Mouse (Mus musculus) common myeloid progenitor, adult 5-6 weeks (primary cell): Measurements from ENCODE around the gene Magi2. TPM values are rescaled to one million over a fixed set of nuclear protein-coding genes. Genes with fewer than 3 reads are reported as not detected.
A peak's percentile ranks its signal among the peaks of the same experiment; 100 is the strongest.

Experiments
- ATAC-seq: replicated peaks from 2 replicates; pipeline ENCODE4 v1.8.0; 2016; ENCODE audit warnings: low read depth, mild to moderate bottlenecking, moderate TSS enrichment, inconsistent platforms; ENCODE audit not compliant: poor library complexity, severe bottlenecking
- total RNA-seq: library from RNA; stranded (forward); fragments of 200-1000, 187-1606 nt; gene quantifications from 2 replicates; pipeline ENCODE4 v1.2.3, GENCODE M21; 2017

Magi2 gene
- total RNA-seq, 1 experiment from 2014 or later: 1.2 TPM

- ATAC-seq: no peak
These were observed 490.5 kb downstream of the Magi2 start for GRCm38 (mm10) chr5:19717296-19717695.

- ATAC-seq: no peak
These were observed 499.4 kb downstream of the Magi2 start for GRCm38 (mm10) chr5:19726277-19726676.

DNA sequence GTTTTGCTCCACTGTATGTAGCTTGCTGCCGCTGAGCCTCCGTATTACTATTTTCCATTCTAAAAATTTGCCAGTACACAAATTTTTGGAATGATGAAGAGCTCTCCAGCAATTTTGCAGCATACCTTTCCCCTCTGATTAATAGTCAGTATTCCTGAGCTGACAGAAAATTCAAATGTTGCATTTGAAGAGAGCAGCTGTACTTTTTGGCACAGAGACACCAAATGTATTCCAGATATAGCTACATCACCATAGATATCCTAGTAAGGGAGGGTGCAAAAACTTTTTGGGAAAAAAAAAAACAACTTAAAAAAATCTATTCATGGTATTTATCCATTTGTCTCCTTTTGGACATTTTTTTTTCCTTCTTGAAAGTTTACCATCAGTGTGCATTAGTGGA, 518.5 kb downstream of the Magi2 start:
- no peak for ATAC-seq

GRCm38 (mm10) chr5:19745916-19746315, 519.1 kb downstream of the Magi2 start:
- ATAC-seq: no peak

GRCm38 (mm10) chr5:19746865-19747514, 520.2 kb downstream of the Magi2 start:
- no peak for ATAC-seq

GRCm38 (mm10) chr5:19747631-19748030, 520.8 kb downstream of the Magi2 start:
- no peak for ATAC-seq

- no peak for ATAC-seq
These were observed 552.4 kb downstream of the Magi2 start for GRCm38 (mm10) chr5:19779224-19779623.

DNA sequence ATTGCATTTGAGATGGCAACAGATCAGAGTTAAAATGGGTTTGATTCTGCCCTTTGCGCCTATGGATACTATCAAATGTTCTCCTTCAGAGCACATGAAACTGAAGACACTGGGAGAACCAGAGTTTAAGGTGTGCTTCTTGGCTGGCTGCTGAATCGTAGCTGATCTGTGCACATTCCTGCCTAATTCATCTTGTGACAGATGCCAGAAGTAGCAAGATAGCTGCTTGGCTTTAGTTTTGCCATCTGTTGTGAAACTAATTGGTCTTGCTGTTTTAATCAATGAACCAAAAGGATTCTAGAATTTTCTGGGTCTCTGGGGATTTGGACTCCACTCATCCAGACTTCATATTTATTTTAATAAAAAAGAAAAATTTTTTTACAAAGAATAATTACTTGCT, 553.2 kb downstream of the Magi2 start:
- no peak for ATAC-seq

GRCm38 (mm10) chr5:19785320-19785719, 558.5 kb downstream of the Magi2 start:
- ATAC-seq: no peak

- ATAC-seq: no peak
These were observed 560.8 kb downstream of the Magi2 start for GRCm38 (mm10) chr5:19787522-19788144.

- no peak for ATAC-seq
These were observed 576.4 kb downstream of the Magi2 start for GRCm38 (mm10) chr5:19803052-19803769.

GRCm38 (mm10) chr5:19822502-19822901, 595.7 kb downstream of the Magi2 start:
- no peak for ATAC-seq

- no peak for ATAC-seq
These were observed 599.1 kb downstream of the Magi2 start for GRCm38 (mm10) chr5:19825943-19826342.

GRCm38 (mm10) chr5:19829341-19829740, 602.5 kb downstream of the Magi2 start:
- ATAC-seq: no peak

DNA sequence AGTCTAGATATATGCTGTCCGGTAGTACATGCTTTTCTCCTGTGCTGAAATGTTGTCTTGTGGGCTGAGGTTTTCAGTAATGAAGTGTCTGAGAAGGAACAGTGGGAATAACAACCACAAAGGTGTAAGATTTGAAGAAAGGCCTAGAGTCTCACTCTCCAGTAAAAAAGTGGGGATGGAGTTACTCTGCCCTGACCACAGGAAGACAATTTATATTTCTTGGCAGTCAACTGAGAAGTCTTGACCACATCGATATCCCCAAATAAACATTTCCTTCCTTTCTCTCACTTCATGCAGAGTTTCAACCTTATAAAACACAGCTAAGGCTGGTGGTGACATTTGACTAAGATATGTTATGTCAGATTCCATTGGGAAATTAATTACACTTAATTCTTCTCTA, 636.0 kb downstream of the Magi2 start:
- ATAC-seq: peak; percentile 63

DNA sequence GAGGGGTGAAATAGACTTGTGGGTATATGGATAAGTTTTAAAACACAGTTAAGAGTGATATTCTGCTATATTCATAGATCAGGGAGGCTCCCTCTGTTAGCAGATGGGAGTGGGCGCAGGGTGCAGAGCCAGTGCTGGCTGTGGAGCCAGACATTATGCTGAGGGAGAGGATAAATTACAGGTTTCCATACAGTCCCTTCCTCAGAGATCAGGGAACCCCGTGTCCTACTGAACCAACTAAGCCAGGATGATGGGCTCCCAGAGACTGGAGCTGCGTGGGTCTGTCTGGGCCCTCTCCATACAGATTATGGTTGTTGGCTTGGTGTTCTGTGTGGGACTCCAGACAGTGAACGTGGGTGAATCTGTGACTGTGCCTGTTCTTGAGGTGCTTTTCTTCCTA, 643.6 kb downstream of the Magi2 start:
- no peak for ATAC-seq

- peak; percentile 84 for ATAC-seq
These were observed 664.9 kb downstream of the Magi2 start for GRCm38 (mm10) chr5:19891693-19892092.

DNA sequence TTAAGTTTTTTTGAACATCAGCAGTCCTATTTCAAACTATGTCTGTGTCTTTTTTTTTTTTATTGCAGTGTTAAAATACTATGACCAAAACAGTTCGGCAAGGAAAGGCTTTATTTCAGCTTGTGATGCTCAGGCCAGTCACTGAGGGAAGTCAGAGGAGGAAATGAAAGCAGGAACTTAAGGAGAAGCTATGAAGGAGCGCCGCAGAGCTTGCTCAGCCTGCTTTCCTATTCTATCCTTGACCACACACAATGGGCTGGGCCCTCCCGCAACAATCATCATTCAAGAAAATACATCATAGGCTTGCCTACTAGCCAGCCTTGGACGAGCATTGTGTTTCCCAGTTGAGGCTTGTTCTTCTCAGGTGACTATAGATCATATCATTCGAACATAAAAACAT, 669.1 kb downstream of the Magi2 start:
- peak; percentile 88 for ATAC-seq

DNA sequence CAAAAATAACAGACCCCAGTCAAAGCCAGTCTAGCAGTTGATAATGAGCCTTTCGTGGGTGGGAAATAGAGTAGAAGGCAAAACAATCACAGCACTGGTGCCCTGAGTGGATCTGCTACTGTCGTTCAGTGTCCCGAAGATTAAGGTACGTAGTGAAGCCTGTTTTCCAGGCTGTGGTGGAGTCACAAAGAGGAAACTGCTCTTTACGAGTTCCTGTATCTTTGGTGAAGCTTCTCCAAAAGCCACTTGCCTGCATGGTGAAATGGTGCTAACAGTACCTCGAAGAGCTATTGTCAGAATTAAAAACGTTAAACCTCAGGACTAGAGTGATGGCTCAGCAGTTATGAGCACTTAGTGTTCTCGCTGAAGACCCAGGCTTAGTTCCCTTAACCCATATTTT, 674.8 kb downstream of the Magi2 start:
- no peak for ATAC-seq

- ATAC-seq: no peak
These were observed 679.8 kb downstream of the Magi2 start for GRCm38 (mm10) chr5:19906636-19907035.

- ATAC-seq: no peak
These were observed 680.6 kb downstream of the Magi2 start for GRCm38 (mm10) chr5:19907381-19907982.
